Mouse (Mus musculus) thymus, postnatal 10 days (tissue): ENCODE results near the gene Tfcp2.
A peak's percentile ranks its signal among the peaks of the same experiment; 100 is the strongest.

Source experiments
- DNase-seq, 2 experiments: peaks; one replicate each; pipeline ENCODE4 v3.0.0; 2021; ENCODE audit warnings: low spot score in 2 of 2

Gene Tfcp2

DNA sequence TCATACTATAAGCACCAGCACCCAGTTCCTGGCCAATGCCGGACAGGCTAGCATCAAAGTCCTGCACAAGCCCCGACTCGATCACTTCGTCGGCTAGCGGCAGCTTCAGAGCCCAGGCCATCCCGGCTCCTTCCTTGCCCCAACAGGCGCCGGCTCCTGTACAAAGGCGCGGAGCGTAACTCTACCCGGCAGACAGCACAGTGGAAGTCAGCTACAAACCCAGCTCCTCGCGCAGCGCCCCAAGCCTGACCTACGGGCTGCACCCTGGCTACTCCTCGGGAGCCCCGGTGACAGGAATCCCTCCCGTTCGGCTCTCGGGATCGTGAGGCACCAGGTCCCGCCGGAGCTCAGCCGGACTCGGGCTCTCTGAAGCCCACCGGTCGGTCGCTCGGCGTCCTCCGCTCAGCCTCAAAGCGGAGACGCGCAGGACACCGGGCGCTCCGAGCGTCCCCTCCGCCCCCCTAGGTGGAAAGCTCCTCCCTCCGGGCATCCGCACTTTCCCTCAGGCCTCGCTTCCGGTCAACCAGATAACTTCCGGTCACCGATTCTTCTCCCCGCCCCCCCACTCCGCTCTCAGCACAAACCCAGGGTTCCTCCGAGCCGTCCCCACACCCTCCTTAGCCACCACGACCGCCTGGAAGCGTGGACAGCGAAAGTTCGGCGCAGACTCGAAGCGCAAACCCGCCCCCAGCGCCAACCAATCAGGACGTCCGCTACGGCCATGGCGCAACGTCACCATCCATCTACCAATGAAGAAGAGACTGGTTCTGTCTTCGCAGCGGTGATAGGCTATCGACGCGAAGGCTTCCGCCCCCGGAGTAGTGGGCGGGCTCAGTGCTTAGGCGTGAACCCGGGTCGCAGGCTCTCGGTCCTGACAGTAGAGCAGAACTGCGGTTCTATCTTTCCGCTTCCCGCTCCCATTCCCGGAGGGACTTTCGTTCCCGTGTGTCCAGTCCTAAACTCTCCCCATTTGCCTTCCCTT is at the start of gene Tfcp2:
Gene Tfcp2, minus strand, starts transcription at position 683 of the 982 bp plus-strand sequence.
- DNase-seq: peak; percentile 95

DNA sequence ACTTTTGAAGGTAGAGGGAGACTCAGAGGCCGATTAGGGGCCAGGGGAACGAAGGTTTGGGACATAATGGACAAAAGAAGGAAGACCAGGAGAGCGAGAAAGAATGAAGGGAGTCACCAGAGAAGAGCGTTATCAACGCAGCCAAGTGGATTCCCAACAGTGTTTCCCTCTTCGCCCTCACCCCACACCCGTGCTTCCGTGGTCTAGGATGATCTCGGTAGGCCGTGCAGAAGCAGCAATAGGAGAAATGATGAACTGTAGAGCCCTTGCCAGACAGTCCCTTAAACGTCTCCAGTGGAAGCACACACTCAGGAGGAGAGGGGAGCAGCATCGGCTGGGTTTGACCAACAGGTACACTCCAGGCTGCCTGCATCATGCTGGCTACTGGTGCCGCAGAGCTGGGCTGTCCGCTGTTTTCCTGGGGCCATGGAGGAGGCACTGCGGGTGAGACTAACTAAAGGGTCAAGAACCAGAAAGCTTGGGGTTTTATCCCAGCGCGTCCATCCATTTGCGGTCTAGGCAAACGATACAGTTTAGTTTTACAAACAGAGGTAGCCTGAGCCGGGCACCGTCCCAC is 49.0 kb upstream of the Tfcp2 start:
- DNase-seq: no peak

DNA sequence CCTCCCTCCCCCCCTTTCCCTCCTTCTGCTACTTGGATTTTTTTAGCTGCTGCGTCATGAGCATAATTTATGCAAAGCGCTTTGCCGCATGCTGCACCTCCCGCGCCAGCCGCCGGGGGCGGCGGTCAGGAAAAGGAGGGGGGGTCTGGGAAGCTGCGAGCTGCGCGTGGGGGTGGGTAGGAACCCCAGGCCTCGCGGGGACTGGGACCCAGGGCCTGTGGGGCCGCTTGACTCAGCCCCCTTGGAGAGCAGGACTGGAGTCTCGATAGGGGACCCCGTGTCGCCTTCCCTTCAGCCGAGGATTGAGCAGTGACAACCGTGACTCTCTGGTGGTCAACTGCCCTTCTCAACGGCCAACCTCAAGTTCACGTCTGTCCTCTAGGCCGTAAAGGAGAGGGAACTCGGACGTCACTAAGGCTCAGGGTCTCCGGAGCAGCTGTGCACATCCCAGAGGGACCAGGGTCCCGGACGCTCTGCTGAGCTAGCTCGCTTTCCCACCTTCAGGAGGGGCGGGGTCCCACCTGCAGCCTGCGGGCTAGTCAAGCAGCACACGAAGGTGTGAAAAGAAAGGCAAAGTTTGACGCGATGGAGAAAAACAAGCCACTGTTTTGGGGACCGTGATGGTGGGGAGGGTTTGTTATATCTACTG is 48.4 kb upstream of the Tfcp2 start:
- DNase-seq: peak; percentile 82 to 87

DNA sequence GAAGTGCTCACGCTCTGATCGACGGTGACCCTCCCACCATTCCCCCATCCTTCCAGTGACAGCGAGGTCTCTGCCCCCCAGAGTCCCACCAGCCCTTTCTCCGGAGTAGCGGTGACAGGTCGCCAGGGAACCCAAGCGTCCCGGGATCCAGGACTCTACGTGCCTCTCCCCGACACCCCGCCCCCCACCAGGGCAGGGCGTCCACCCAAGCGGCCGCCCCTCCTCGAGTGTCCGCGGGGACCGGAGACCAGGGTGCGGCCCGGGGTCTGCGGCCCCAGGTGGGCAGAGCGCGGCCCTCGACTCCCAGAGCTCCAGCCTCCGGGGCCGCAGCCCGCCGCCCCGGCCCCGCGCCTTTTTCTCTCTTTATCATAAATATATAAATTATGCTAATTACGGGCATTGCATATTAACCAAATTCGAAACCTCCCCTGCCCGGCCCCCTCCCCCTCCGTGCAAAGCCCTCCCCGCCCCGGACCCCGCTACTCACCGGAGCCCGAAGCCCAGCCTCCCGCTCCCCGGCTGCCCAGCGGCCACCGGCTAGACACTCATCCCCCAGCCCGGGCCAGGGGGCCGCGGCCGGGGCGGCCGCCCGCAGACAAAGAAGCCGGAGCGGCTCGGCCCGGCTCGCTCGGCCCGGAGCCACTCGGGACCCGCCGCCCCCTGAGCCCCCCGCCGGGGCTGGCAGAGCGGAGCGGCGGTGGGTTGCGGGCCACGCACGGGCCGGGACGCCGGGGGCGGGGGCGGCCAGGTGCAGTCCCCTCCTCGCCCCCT is 47.7 kb upstream of the Tfcp2 start, which contains the start of gene Pou6f1:
Gene Pou6f1, minus strand, starts transcription at position 709 of the 771 bp plus-strand sequence.
- DNase-seq: peak in 1 of 2 experiments; percentile 35

DNA sequence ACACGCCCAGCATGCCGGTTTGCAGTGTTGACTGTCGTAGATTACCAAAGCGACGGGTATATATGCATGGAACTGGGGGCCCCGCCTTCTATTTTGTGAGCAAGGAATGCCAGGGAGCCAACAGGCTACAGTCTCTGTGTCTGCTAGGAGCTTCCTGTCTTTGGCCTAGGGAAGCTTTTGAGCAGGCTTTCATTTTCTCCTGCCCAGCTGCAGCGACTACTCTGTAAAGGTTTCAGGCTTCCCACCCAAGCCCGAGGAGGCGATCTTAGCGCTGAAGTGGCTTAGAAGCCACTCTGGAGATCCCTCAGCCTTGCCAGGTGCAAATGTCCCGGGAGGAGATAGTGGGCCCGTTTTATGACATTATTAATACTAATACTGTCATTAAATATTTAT is 47.1 kb upstream of the Tfcp2 start:
- DNase-seq: peak; percentile 35 to 40

DNA sequence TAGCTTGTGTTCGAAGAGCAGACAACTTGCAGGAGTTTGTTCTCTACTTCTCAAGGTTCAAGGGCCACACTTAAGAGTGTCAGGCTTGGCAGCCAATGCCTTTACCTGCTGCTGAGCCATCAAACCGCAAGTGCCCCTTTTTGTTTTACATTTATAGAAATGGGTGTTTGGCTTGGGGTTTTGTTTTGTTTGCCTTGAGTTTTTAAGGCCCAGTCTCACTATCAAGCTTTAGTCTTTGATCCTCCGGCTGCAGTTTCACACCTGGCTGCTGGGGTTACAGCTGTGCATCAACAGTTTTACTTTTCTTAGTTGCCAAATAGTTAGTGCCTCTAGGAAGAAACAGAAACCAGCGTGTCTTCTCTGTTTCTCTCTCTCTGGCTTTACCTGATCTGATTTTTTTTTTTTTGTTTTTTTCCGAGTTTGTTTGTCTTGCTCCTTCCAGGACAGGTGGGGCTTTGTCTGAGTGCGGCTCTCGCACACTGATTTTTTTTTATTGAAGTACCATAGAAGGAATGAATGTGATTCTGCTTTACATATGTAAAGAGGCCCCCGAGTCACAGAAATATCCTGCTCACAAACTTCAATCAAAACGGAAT is 46.6 kb upstream of the Tfcp2 start:
- DNase-seq: peak; percentile 51 to 56

DNA sequence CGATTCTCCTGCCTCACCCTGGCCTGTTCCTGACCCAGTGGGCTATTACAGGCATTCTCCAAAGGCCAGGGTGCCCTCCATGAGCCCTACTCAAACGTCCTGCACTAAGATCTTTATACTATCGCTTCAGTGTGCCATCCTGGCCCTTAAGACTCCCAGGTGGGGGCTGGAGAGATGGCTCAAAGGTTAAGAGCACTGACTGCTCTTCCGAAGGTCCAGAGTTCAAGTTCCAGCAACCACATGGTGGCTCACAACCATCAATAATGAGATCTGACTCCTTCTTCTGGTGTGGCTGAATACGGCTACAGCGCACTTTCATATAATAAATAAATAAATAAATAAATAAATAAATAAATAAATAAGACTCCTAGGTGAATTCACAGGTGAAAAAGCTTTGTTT is 41.0 kb upstream of the Tfcp2 start:
- no peak for DNase-seq

DNA sequence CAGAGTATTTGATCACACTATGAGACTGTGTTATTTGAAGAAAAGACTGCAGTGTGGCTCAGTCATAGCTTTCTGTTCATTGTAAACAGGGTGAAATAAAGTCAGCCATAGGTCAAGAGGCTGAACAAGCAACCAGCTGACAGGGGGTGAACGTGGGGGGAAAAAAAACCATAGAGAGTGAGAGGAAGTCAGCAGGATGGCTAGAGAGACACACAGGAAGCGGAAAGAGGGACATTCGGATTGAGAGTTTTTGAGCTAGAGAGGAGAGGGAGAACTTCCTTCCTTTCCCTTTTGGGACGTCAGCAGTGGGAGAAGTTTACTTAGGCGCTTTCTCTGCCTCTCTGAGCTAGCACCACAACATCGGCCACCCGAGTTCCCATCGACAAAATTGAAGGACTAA is 38.6 kb upstream of the Tfcp2 start:
- DNase-seq: no peak

DNA sequence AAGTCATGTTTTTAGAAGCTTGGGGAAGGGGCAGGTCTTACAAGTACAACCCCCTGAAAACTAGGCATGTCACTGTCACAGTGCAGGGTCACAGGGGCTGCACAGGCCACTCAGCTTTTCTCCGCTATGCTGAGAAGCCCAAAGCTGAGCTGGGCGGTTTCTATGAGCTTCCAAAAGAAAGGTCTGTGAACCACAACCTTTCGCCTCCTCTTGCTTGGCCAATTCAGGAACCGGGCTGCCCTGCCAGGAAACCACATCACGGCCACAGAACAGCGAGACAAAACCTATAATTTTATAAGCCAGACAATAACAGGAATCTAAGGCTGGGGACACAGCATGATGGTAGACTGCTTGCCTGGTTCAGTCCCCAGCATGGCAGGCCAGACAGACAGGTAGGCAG is 36.5 kb upstream of the Tfcp2 start:
- DNase-seq: no peak

DNA sequence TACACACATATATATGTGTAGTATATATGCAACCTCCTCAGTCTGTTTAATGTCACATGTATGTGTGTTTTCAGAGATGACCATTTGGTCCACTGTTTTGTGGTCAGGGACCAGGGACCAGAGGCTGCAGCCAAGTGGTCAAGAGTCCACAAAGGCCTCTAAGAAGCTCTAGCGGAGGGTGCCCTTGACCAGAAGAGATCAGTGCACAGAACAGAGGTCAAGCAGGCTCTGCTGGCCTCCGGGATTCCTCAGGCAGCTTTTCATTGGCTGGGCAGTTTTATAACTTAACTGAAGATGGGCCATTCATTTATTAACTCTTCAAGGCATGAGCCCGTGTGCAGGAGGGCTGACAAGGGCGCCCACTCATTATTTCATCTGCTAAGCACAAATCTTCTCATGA is 35.4 kb upstream of the Tfcp2 start:
- no peak for DNase-seq

DNA sequence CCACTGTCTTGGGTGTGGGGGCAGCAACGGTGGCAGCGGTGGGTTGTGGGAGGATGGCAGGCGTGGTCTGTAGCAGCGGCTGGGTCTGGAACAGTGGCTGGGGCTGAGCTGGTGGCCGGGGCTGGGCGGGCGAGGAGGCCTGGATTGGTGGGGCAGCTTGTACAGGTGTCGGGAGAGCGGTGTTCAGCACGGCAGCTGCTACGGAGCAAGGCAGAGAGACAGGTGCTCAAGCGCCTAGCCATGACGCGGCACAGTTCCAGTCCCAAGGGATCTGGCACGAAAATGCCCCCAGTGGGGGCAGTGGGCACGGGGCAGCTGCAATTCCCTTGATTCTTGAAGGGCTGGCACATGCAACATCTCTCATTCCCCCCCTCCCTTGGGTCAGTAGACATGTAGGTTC is 34.1 kb upstream of the Tfcp2 start:
- no peak for DNase-seq

DNA sequence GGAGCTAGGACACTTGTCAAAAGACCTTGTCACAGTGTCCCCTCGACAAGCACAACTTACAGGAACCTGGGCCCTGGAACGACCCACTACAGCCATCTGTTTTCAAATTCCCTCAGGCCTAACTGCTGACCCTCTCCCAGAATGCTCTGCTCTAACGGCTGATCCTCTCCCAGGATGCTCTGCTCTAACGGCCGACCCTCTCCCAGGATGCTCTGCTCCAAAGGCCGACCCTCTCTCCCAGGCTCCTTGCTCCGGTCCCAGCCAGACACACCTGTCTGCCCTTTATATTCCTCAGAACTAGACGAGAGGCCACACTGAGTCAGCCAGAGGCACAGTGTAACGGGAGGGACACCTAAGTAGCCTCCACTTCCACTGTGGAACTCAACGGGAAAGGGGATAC is 28.3 kb upstream of the Tfcp2 start:
- DNase-seq: no peak

DNA sequence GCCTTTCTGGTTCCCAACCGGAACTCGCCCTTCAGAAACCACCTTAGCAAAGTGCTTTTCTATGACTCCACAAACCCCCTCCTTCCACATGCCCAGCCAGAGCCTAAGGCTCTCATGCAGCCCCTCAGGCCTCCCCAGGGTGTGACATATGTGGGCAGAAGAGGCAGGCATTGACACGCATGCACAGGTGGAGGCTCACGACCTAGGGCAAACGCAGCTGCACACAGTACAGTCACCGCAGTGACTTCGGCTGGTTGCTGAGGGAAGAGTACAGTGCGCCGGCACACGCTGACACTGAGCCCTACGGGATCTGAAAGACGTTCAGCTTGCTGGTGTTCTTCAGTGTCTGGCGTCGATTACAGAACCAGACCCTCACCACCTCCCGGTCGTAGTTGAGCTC is 26.2 kb upstream of the Tfcp2 start:
- DNase-seq: no peak

DNA sequence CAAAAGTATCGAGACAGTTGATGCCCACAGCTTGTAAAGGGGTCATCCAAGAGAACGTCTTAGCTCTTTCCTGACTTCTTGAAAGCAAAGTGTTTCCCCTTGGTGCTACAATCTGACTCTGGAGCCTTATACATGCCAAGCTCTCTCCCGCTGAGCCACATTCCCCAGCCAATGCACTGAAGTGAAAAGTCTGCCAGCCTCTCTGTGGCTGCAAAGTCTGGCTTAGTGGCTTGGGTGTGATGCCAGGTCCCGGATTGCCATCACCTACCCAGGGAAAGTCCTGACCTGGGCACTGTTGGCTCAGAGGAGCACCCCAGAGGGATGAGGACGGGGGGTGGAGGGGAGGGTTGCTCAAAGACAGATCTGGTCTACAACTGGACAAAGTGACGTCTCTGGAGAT is 25.0 kb upstream of the Tfcp2 start:
- DNase-seq: no peak

DNA sequence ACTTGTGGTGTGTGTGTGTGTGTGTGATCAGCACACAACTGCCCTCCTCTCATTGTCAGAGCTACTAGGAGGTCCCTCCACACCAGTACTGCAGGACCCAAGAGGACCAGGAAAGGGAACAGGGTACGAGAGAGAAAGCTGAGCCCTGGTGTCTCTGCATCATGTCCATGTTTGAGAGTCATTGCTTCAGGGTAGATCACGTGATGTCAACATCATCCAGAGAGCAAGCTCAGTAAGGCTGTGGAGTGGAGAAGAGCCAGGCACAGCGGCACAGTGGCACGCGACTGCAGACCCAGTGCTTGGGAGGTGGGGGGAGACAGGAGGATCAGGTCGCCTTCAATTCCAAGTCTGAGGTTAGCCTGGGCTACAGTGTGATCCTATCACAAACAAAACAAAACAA is 24.6 kb upstream of the Tfcp2 start:
- DNase-seq: no peak

DNA sequence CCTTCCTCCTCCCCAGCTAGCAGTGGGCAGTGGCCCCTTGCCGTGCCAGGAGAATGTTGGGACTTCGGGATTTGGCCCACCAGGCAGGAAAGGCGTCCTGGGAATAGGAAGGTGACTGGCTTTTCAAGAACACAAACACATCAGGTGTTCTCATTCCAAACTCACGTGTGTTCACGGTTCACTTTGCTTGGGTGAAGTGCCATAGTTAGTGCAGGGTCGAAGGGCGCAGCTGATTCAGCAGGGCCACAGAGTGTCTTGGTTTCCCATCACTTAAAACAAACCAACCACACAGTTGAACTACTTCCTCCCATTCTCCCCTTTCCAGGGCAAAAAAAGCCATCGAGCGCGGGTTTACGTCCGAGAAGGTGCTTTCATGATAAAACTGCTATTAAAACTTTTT is 23.6 kb upstream of the Tfcp2 start:
- DNase-seq: no peak

DNA sequence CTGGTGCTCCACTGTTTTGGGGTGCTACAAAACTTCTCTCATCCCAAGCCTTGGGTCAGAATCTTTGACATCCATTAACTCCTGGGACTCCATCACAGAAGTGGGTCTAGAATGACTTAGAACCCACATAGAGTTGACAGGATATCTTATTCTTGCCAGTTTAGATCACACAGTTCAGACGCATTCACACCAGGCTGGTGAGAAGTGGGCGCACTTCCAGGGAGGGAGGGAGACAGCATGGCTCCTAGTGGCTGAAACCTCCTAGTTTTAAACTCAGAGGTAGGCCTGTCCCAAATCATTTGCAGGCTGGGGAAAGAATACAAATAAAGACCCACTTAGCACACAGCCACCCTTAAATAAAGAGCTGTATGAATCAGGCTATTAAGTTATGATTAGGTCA is 22.6 kb upstream of the Tfcp2 start:
- no peak for DNase-seq

DNA sequence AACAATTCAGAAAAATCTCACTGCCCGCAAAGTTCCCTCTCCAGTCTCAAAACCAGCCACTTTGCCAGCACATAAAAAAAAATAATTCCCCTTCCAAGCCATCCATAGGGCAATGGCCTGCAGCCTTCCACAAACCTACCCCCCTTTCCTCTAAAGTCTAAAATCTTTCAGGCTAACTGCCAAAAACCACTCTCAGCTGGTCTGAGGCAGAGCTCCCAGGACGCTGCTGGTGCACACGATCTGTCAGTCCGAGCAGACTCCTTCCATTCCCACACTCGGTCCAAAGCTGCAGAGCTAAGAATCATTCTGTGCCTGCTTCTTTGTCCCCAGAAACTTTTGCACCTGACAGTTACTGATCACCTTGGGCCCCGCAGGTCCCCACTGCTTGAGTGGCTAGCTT is 22.1 kb upstream of the Tfcp2 start:
- DNase-seq: no peak

DNA sequence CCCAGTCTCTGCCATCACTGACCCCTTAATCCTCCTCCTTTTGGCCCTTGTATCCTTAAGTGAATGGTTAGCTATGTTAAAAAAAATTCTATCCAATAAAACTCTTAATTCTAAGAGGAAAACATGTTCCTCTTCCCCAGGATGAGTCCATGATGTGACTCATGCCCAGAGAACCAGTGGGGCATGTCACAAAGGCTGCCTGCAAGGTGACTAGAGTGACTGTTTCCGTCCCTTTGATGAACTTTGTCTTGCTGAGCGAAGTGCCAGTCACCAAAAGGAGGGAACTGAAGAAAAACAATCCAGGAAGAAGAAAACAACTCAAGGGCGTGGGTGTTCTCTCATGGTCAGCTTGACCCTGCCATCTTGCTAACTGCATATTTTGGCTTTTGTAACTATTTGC is 17.4 kb upstream of the Tfcp2 start:
- no peak for DNase-seq

DNA sequence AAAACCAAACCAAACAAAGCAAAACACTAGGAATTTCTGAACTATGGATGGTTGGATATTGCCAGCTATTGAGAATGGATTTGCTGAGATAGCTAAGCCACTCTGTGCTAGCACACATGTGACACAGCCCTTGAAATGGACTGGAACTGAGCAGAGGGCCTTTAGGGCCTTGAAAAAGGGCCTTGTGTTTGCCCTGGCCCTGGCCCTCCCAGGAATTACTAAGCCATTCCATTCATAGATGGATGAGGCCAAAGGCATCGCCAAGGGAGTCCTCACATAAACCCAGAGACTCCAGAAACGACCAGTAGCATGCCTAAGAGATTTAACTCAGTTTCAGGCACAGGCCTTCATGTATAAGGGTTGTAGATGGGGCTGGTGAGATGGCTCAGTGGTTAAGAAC is 14.7 kb upstream of the Tfcp2 start:
- no peak for DNase-seq

DNA sequence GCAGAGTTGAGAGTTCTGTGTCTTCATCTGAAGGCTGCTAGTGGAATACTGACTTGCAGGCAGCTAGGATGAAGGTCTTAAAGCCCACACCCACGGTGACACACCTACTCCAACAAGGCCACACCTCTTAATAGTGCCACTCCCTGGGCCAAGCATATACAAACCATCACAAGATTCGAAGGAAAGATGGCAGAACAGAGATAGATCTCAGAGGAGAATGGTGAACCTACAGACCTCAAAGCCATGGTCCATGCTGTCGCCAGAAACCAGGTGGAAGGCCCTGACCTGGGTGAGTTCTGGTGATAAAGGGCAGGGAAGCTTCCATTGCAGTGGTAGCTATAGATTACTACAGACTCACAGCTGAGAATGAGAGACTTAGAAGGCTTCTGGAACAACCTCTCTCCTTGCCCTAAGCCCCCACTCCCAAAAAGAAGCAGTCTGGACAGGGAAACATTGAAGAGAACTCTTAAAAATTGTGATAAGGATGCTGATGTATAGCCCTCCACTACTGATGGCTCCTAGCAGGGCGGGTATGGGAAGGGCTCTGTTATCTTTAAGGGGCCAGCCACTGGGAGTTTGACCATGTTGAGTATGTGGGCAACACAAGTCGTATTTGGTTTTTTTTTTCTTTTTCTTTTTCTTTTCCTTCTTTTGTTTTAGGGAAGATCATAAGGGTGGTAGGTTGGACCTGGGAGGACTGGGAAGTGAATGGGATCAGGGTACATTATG is 6.1 kb upstream of the Tfcp2 start:
- no peak for DNase-seq
